Mouse (Mus musculus) embryonic facial prominence, embryonic 10.5 days (tissue): ENCODE data around the gene Nfkb1. TPM values are rescaled to one million over a fixed set of nuclear protein-coding genes. Genes with fewer than 3 reads are reported as not detected.

Source experiments
- DNase-seq: peaks from one replicate; pipeline ENCODE4 v3.0.0-alpha.2; 2017; ENCODE audit warnings: low spot score
- H3K27ac ChIP-seq: fragments of 300-500 bp; sonication (generic); replicated peaks from 2 replicates; pipeline ENCODE4 v1.5.1; 2016; ENCODE audit warnings: mild to moderate bottlenecking
- H3K27me3 ChIP-seq: fragments of 300-500 bp; sonication (generic); replicated peaks from 2 replicates; pipeline ENCODE4 v1.6.1; 2016; ENCODE audit warnings: low read depth, mild to moderate bottlenecking; ENCODE audit not compliant: poor library complexity, severe bottlenecking
- H3K36me3 ChIP-seq: fragments of 300-500 bp; sonication (generic); replicated peaks from 2 replicates; pipeline ENCODE4 v1.6.1; 2016; ENCODE audit warnings: mild to moderate bottlenecking, moderate library complexity
- H3K4me1 ChIP-seq: fragments of 300-500 bp; sonication (generic); 2 replicates; pipeline ENCODE4 v1.6.1; 2016
- H3K4me3 ChIP-seq: fragments of 300-500 bp; sonication (generic); 2 replicates; pipeline ENCODE4 v1.5.1; 2016; ENCODE audit warnings: mild to moderate bottlenecking, moderate library complexity
- H3K9me3 ChIP-seq: fragments of 300-500 bp; sonication (generic); 2 replicates; pipeline ENCODE4 v1.6.1; 2016; ENCODE audit warnings: mild to moderate bottlenecking
- WGBS: fragments of 180-500 bp; shearing (Covaris S2); methylation state at CpG from one replicate; pipeline ENCODE4 v1.1.7; 2016; 5-methylcytosine and 5-hydroxymethylcytosine counted together
- polyA plus RNA-seq: library from polyadenylated mRNA; unstranded; fragments of >200 nt; fragmentation: Nextera tagmentation; extraction: Ambion mirVana; gene quantifications from 2 replicates; pipeline ENCODE4 v1.2.1, GENCODE M21; 2016

Nfkb1 gene
- polyA plus RNA-seq, 1 experiment from 2014 or later = 12.7 TPM

- Histone ChIP-seq H3K4me1 (peaks cover 50% of the 10 kb centered on the region), H3K36me3 (peaks cover 10% of the 10 kb centered on the region), H3K27ac (peak overlapping the region; percentile 98), H3K4me3 (peak overlapping the region; percentile 87), H3K9me3 (peaks cover 5% of the 10 kb centered on the region; the same call in 1 of the 2 replicates), H3K27me3 (peaks cover 11% of the 10 kb centered on the region; the same call in 1 of the 2 replicates)
- 0% methylated on average over 47 of the region's 47 CpGs for WGBS
- peak; percentile 76 for DNase-seq
Observed at GRCm38 (mm10) chr3:135690568-135691190, 668 bp downstream of the Nfkb1 start.

GRCm38 (mm10) chr3:135689773-135690567 is 1.4 kb downstream of the Nfkb1 start:
- Histone ChIP-seq H3K4me3 (peak overlapping the region; percentile 87), H3K27me3 (peaks cover 11% of the 10 kb centered on the region; the same call in 1 of the 2 replicates), H3K4me1 (peaks cover 50% of the 10 kb centered on the region), H3K9me3 (peaks cover 5% of the 10 kb centered on the region; the same call in 1 of the 2 replicates), H3K36me3 (peaks cover 10% of the 10 kb centered on the region), H3K27ac (peak overlapping the region; percentile 98)
- 60% methylated on average over 10 of the region's 10 CpGs for WGBS
- no peak for DNase-seq

- Histone ChIP-seq H3K4me3 (peak overlapping the region; percentile 87; the same call in 1 of the 2 replicates), H3K9me3 (peaks cover 5% of the 10 kb centered on the region; the same call in 1 of the 2 replicates), H3K27ac (no peak overlapping the region), H3K36me3 (peaks cover 10% of the 10 kb centered on the region), H3K4me1 (peaks cover 50% of the 10 kb centered on the region), H3K27me3 (peaks cover 11% of the 10 kb centered on the region; the same call in 1 of the 2 replicates)
- 80% methylated on average over 11 of the region's 11 CpGs for WGBS
- no peak for DNase-seq
Observed at GRCm38 (mm10) chr3:135688970-135689772, 2.2 kb downstream of the Nfkb1 start.

- H3K36me3 ChIP-seq = peaks cover 10% of the 10 kb centered on the region
- no peaks in the 10 kb centered on the region; the same call in 1 of the 2 replicates for H3K27me3 ChIP-seq
- no peak overlapping the region for H3K27ac ChIP-seq
- no peak overlapping the region for H3K4me3 ChIP-seq
- WGBS = 71% methylated on average over 9 of the region's 9 CpGs
- DNase-seq = no peak
- peaks cover 55% of the 10 kb centered on the region for H3K4me1 ChIP-seq
- peaks cover 5% of the 10 kb centered on the region; the same call in 1 of the 2 replicates for H3K9me3 ChIP-seq
Observed at GRCm38 (mm10) chr3:135687965-135688364, 3.4 kb downstream of the Nfkb1 start.

- DNase-seq = no peak
- WGBS = 50% methylated on average over 5 of the region's 5 CpGs
Observed at GRCm38 (mm10) chr3:135686419-135686818, 4.9 kb downstream of the Nfkb1 start.

GRCm38 (mm10) chr3:135683275-135683674 is 8.1 kb downstream of the Nfkb1 start:
- Histone ChIP-seq H3K27me3 (no peaks in the 10 kb centered on the region), H3K9me3 (peaks cover 5% of the 10 kb centered on the region; the same call in 1 of the 2 replicates), H3K27ac (no peak overlapping the region), H3K4me3 (no peak overlapping the region), H3K36me3 (peaks cover 6% of the 10 kb centered on the region), H3K4me1 (peaks cover 45% of the 10 kb centered on the region)
- no peak for DNase-seq
- 74% methylated on average over 6 of the region's 6 CpGs for WGBS

More at GRCm38 (mm10) chr3:135686419-135686818, 4.9 kb downstream of the Nfkb1 start:
- Histone ChIP-seq H3K36me3 (peaks cover 10% of the 10 kb centered on the region), H3K27ac (no peak overlapping the region), H3K9me3 (peaks cover 5% of the 10 kb centered on the region; the same call in 1 of the 2 replicates), H3K4me1 (peaks cover 57% of the 10 kb centered on the region), H3K27me3 (no peaks in the 10 kb centered on the region), H3K4me3 (no peak overlapping the region)

- DNase-seq = no peak
- H3K4me1 ChIP-seq = peaks cover 39% of the 10 kb centered on the region
- 0 out of 2 replicates have a peak overlapping the region, but pooled peaks have one; percentile 35 for H3K27ac ChIP-seq
- no peaks in the 10 kb centered on the region; the same call in 1 of the 2 replicates for H3K36me3 ChIP-seq
- H3K27me3 ChIP-seq = no peaks in the 10 kb centered on the region
- WGBS = 19% methylated on average over 3 of the region's 3 CpGs
- no peaks in the 10 kb centered on the region for H3K9me3 ChIP-seq
- no peak overlapping the region for H3K4me3 ChIP-seq
Observed at GRCm38 (mm10) chr3:135682240-135682639, 9.1 kb downstream of the Nfkb1 start.

- H3K4me1 ChIP-seq = peaks cover 31% of the 10 kb centered on the region
- H3K9me3 ChIP-seq = no peaks in the 10 kb centered on the region
- no peaks in the 10 kb centered on the region for H3K27me3 ChIP-seq
- DNase-seq = no peak
- no peaks in the 10 kb centered on the region; the same call in 1 of the 2 replicates for H3K36me3 ChIP-seq
- 46% methylated on average over 8 of the region's 8 CpGs for WGBS
- no peak overlapping the region for H3K4me3 ChIP-seq
- no peak overlapping the region for H3K27ac ChIP-seq
Observed at GRCm38 (mm10) chr3:135681272-135681783, 10.0 kb downstream of the Nfkb1 start.

- Histone ChIP-seq H3K9me3 (no peaks in the 10 kb centered on the region), H3K27me3 (no peaks in the 10 kb centered on the region), H3K27ac (no peak overlapping the region), H3K4me1 (peaks cover 30% of the 10 kb centered on the region), H3K4me3 (no peak overlapping the region), H3K36me3 (no peaks in the 10 kb centered on the region; the same call in 1 of the 2 replicates)
- DNase-seq = no peak
- 85% methylated on average over 6 of the region's 6 CpGs for WGBS
Observed at GRCm38 (mm10) chr3:135680213-135680843, 11.0 kb downstream of the Nfkb1 start.

GRCm38 (mm10) chr3:135677064-135677463 is 14.3 kb downstream of the Nfkb1 start:
- 85% methylated on average over 5 of the region's 5 CpGs for WGBS
- no peaks in the 10 kb centered on the region; the same call in 1 of the 2 replicates for H3K36me3 ChIP-seq
- no peak for DNase-seq
- H3K9me3 ChIP-seq = no peaks in the 10 kb centered on the region
- H3K27ac ChIP-seq = no peak overlapping the region
- peaks cover 32% of the 10 kb centered on the region for H3K4me1 ChIP-seq
- H3K27me3 ChIP-seq = no peaks in the 10 kb centered on the region
- no peak overlapping the region for H3K4me3 ChIP-seq

GRCm38 (mm10) chr3:135676364-135676763 is 15.0 kb downstream of the Nfkb1 start:
- Histone ChIP-seq H3K9me3 (no peaks in the 10 kb centered on the region), H3K4me1 (peaks cover 25% of the 10 kb centered on the region), H3K4me3 (no peak overlapping the region), H3K27ac (no peak overlapping the region), H3K36me3 (no peaks in the 10 kb centered on the region; the same call in 1 of the 2 replicates), H3K27me3 (no peaks in the 10 kb centered on the region)
- DNase-seq = no peak
- WGBS = 92% methylated on average over 2 of the region's 2 CpGs
